Mouse (Mus musculus) hindbrain, embryonic 10.5 days (tissue): ENCODE measurements around the gene Sgms2. TPM values are rescaled to one million over a fixed set of nuclear protein-coding genes. Genes with fewer than 3 reads are reported as not detected.

Experiments used
- DNase-seq: peaks from one replicate; pipeline ENCODE4 v3.0.0-alpha.2; 2017; ENCODE audit warnings: low spot score
- H3K27ac ChIP-seq: fragments of 300-500 bp; sonication (generic); 2 replicates; pipeline ENCODE4 v1.5.1; 2016; ENCODE audit warnings: mild to moderate bottlenecking, moderate library complexity
- H3K27me3 ChIP-seq: fragments of 300-500 bp; sonication (generic); 2 replicates; pipeline ENCODE4 v1.6.1; 2016; ENCODE audit warnings: mild to moderate bottlenecking; ENCODE audit not compliant: poor library complexity, insufficient read depth, severe bottlenecking
- H3K36me3 ChIP-seq: fragments of 300-500 bp; sonication (generic); 2 replicates; pipeline ENCODE4 v1.6.1; 2016; ENCODE audit warnings: mild to moderate bottlenecking, moderate library complexity
- H3K4me1 ChIP-seq: fragments of 300-500 bp; sonication (generic); replicated peaks from 2 replicates; pipeline ENCODE4 v1.6.1; 2016; ENCODE audit warnings: mild to moderate bottlenecking
- H3K4me3 ChIP-seq: fragments of 300-500 bp; sonication (generic); 2 replicates; pipeline ENCODE4 v1.5.1; 2016; ENCODE audit warnings: mild to moderate bottlenecking, moderate library complexity
- H3K9me3 ChIP-seq: fragments of 300-500 bp; sonication (generic); 2 replicates; pipeline ENCODE4 v1.6.1; 2016; ENCODE audit warnings: mild to moderate bottlenecking, moderate library complexity
- WGBS: fragments of 180-500 bp; shearing (Covaris S2); methylation state at CpG from one replicate; pipeline ENCODE4 v1.1.7; 2016; 5-methylcytosine and 5-hydroxymethylcytosine counted together
- polyA plus RNA-seq: library from polyadenylated mRNA; unstranded; fragments of >200 nt; fragmentation: Nextera tagmentation; extraction: Ambion mirVana; gene quantifications from 2 replicates; pipeline ENCODE4 v1.2.1, GENCODE M21; 2016

Sgms2 gene
- polyA plus RNA-seq, 1 experiment from 2014 or later: 2.7 TPM

DNA sequence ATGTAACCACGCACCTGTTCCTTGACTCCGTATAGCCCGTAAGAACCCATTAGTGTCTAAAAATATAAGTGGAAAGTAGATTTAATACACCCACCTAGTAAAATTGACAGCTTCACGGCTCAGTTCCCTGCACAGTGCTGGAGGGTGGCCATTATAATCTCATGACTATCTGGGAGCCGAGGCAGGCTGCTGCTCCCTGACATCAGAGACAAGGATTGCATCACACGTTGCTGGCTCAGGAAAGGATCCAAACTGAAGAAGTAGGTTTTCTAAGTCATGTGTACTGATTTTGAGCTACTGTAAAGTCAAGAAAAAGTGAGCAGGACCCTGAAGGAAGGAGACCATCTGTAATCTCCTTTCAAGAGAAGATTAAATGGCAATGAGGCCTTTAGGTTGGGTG is 8.4 kb upstream of the Sgms2 start:
- Histone ChIP-seq H3K4me3 (no peak overlapping the region), H3K27me3 (peaks cover 25% of the 10 kb centered on the region), H3K9me3 (no peaks in the 10 kb centered on the region), H3K36me3 (no peaks in the 10 kb centered on the region), H3K27ac (no peak overlapping the region), H3K4me1 (peaks cover 7% of the 10 kb centered on the region; the same call in 1 of the 2 replicates)
- no peak for DNase-seq
- WGBS: 89% methylated on average over 6 of the region's 6 CpGs

DNA sequence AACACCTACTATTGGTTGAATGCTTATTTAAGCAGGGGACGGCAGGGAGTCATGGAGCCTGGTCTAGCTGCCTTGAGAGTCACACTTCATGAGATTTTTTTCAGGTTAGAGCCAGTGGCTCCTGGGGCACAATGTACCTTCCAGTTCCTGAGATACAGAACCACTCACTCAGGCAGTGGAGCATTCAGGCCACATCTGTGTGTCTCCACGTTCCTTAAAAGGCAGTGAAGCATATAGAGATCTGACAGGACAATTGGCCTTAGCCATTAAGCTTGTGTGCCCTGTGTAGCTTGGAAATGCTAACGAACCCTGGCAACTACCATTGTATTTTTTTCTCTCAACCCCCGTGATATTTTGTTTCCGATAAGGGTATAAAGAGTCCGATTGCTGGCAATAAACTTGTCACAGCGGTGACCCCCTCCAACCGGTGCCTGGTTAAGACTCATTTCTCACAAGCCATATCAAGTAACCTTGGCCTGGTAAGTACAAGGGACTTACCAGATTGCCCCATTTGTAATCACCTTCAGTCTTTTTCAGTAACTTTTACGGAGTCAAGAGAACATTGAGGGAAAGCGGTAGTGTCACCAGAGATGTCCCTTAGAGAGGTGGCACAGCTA is 5.4 kb upstream of the Sgms2 start:
- Histone ChIP-seq H3K9me3 (no peaks in the 10 kb centered on the region), H3K36me3 (no peaks in the 10 kb centered on the region), H3K27ac (no peak overlapping the region), H3K27me3 (peaks cover 47% of the 10 kb centered on the region), H3K4me1 (peaks cover 4% of the 10 kb centered on the region; the same call in 1 of the 2 replicates), H3K4me3 (no peak overlapping the region)
- 58% methylated on average over 10 of the region's 10 CpGs for WGBS
- DNase-seq: no peak

DNA sequence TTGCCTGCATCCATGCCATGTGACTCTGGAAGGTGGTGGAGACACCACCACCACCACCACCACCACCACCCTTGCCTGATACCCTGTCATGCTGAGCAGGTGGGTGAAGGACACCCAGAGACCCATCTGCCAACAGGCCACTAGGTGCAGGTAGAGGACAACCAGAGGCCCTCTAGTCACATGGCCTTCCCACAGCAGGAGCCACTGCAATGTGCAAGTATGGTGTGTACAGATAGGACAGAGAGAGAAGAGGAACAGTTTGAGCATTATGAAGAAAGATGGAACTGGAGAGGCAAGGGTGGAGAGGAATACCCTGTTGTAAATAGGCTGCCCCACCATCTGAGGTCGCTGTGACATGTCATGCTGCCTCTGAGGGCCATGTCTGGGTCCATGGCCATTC is 3.9 kb upstream of the Sgms2 start:
- Histone ChIP-seq H3K27ac (no peak overlapping the region), H3K9me3 (no peaks in the 10 kb centered on the region), H3K27me3 (peaks cover 55% of the 10 kb centered on the region), H3K36me3 (no peaks in the 10 kb centered on the region), H3K4me3 (no peak overlapping the region), H3K4me1 (peaks cover 13% of the 10 kb centered on the region)
- WGBS: 83% methylated on average over 1 of the region's 1 CpGs
- DNase-seq: no peak

DNA sequence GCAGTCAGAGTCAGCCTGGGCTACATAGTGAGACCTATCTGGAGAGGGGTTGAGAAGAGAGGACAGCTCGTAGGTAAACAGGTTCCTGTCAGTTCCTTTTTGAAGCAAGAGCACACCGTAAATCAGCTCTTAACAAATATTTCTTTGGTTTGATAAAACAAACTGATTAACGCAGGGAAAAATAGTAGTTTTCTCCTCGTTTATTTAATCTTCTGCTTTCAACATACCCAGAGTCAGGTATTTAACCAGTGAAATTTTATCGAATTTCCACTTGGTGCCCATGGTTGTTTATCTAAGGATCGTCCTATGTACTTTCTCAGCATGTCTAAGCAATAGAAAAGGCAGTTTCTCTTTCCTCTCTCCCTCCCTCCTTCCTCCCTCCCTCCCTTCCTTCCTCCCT is 2.0 kb upstream of the Sgms2 start:
- Histone ChIP-seq H3K9me3 (no peaks in the 10 kb centered on the region), H3K27me3 (peaks cover 68% of the 10 kb centered on the region)
- DNase-seq: no peak

GRCm38 (mm10) chr3:131491980-131492379 is 769 bp upstream of the Sgms2 start:
- Histone ChIP-seq H3K4me3 (no peak overlapping the region), H3K4me1 (peaks cover 20% of the 10 kb centered on the region), H3K9me3 (no peaks in the 10 kb centered on the region), H3K36me3 (no peaks in the 10 kb centered on the region), H3K27me3 (peaks cover 80% of the 10 kb centered on the region), H3K27ac (no peak overlapping the region)
- 92% methylated on average over 7 of the region's 7 CpGs for WGBS
- DNase-seq: no peak

More for the DNA sequence above, 2.0 kb upstream of the Sgms2 start:
- WGBS: 70% methylated on average over 6 of the region's 6 CpGs
- peaks cover 20% of the 10 kb centered on the region for H3K4me1 ChIP-seq
- H3K27ac ChIP-seq: no peak overlapping the region
- no peaks in the 10 kb centered on the region for H3K36me3 ChIP-seq
- no peak overlapping the region for H3K4me3 ChIP-seq

- H3K4me3 ChIP-seq: peak overlapping the region; percentile 75
- no peaks in the 10 kb centered on the region for H3K9me3 ChIP-seq
- peak overlapping the region; percentile 84 for H3K27ac ChIP-seq
- under 1% methylated on average over 78 of the region's 78 CpGs for WGBS
- peak; percentile 77 for DNase-seq
- H3K36me3 ChIP-seq: no peaks in the 10 kb centered on the region
- peaks cover 77% of the 10 kb centered on the region for H3K27me3 ChIP-seq
- peaks cover 16% of the 10 kb centered on the region for H3K4me1 ChIP-seq
Measured at GRCm38 (mm10) chr3:131490143-131490908, 885 bp downstream of the Sgms2 start.

- peak overlapping the region; percentile 75 for H3K4me3 ChIP-seq
- H3K4me1 ChIP-seq: peaks cover 16% of the 10 kb centered on the region
- DNase-seq: no peak
- under 1% methylated on average over 36 of the region's 36 CpGs for WGBS
- no peaks in the 10 kb centered on the region for H3K9me3 ChIP-seq
- H3K27ac ChIP-seq: peak overlapping the region; percentile 84
- H3K36me3 ChIP-seq: no peaks in the 10 kb centered on the region
- peaks cover 71% of the 10 kb centered on the region for H3K27me3 ChIP-seq
Measured at GRCm38 (mm10) chr3:131489657-131490142, 1.5 kb downstream of the Sgms2 start.

GRCm38 (mm10) chr3:131488969-131489368 is 2.2 kb downstream of the Sgms2 start:
- WGBS: 36% methylated on average over 5 of the region's 5 CpGs
- Histone ChIP-seq H3K27me3 (peaks cover 68% of the 10 kb centered on the region), H3K27ac (no peak overlapping the region), H3K4me3 (no peak overlapping the region), H3K36me3 (no peaks in the 10 kb centered on the region), H3K9me3 (no peaks in the 10 kb centered on the region), H3K4me1 (peaks cover 16% of the 10 kb centered on the region)
- DNase-seq: no peak

DNA sequence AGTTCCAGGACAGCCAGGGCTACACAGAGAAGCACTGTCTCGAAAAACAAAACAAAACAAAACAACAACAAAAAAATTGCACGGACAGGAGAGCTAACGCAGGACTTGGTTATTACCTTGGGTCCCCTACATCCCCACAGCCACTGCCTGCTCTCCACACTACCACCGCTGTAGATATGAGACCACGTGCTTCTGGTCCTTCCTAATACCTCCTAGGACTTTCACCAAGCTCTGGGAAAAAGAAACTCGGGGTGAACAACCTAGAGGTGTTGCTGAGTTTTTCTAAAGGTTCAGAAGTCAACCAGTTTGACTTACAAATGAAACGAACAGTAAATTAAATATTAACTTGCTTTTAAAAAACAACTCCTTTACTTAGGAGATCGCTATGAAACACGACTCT is 2.8 kb downstream of the Sgms2 start:
- Histone ChIP-seq H3K27me3 (peaks cover 63% of the 10 kb centered on the region), H3K4me3 (no peak overlapping the region), H3K9me3 (no peaks in the 10 kb centered on the region), H3K27ac (no peak overlapping the region), H3K4me1 (peaks cover 16% of the 10 kb centered on the region), H3K36me3 (no peaks in the 10 kb centered on the region)
- 66% methylated on average over 9 of the region's 9 CpGs for WGBS
- no peak for DNase-seq

DNA sequence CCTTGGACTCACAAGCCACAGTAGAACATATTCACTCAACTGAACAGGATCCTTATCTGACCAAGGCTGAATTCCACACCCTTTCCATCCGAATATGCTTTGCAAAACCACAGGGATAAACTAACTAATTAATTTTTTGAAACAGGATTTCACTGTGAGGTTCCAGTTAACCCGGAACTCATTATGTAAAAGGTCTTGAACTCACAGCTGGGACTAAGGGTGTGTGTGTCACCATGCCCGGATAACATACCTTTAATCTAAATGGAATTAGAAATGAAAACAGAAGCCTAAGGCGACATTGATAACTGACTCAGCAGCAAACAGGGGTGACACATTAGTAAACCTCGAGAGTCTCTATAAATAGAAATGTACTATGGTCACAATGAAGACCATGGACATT is 5.8 kb downstream of the Sgms2 start:
- Histone ChIP-seq H3K4me1 (peaks cover 20% of the 10 kb centered on the region), H3K4me3 (no peak overlapping the region), H3K27ac (no peak overlapping the region), H3K36me3 (no peaks in the 10 kb centered on the region), H3K9me3 (no peaks in the 10 kb centered on the region), H3K27me3 (peaks cover 34% of the 10 kb centered on the region)
- no peak for DNase-seq
- WGBS: 74% methylated on average over 5 of the region's 5 CpGs

DNA sequence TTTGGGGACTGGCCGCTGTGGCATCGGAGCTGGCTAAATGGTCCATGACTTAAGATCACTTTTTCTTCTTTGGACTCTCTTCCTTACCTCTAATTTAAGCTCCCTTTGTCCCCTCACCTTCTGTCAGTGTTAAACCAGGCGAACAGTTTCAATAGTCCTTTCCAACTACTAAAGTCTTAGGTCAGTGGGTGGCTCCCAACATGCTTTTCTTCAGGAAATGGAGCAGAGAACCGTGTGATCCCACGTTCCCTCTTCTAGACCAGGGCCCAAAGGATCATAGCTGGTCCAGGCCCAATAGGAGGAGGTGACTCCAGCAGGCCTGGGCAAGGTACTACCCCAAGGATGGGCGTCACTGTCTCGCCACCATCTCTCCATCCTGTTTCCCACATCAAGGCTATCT is 7.6 kb downstream of the Sgms2 start:
- H3K27me3 ChIP-seq: peaks cover 18% of the 10 kb centered on the region
- H3K4me1 ChIP-seq: peaks cover 10% of the 10 kb centered on the region
- no peak overlapping the region for H3K27ac ChIP-seq
- no peaks in the 10 kb centered on the region for H3K9me3 ChIP-seq
- no peak for DNase-seq
- 81% methylated on average over 7 of the region's 7 CpGs for WGBS
- no peaks in the 10 kb centered on the region for H3K36me3 ChIP-seq
- H3K4me3 ChIP-seq: no peak overlapping the region

GRCm38 (mm10) chr3:131481976-131482712 is 9.1 kb downstream of the Sgms2 start:
- no peak overlapping the region for H3K4me3 ChIP-seq
- no peak overlapping the region for H3K27ac ChIP-seq
- H3K27me3 ChIP-seq: peaks cover 3% of the 10 kb centered on the region
- 57% methylated on average over 17 of the region's 17 CpGs for WGBS
- H3K9me3 ChIP-seq: no peaks in the 10 kb centered on the region
- peaks cover 10% of the 10 kb centered on the region for H3K4me1 ChIP-seq
- no peak for DNase-seq
- H3K36me3 ChIP-seq: no peaks in the 10 kb centered on the region

- Histone ChIP-seq H3K4me3 (no peak overlapping the region), H3K27me3 (no peaks in the 10 kb centered on the region), H3K36me3 (no peaks in the 10 kb centered on the region), H3K27ac (no peak overlapping the region), H3K9me3 (no peaks in the 10 kb centered on the region), H3K4me1 (peaks cover 10% of the 10 kb centered on the region)
- 55% methylated on average over 3 of the region's 3 CpGs for WGBS
- no peak for DNase-seq
Measured at GRCm38 (mm10) chr3:131480659-131481058, 10.6 kb downstream of the Sgms2 start.
